Mouse (Mus musculus) bone marrow, adult 2 months (tissue): ENCODE data around the gene Patj. TPM values are rescaled to one million over a fixed set of nuclear protein-coding genes. Genes with fewer than 3 reads are reported as not detected.

ENCODE experiments used
- H3K27ac ChIP-seq: fragments of 200-500 bp; 2 replicates; pipeline ENCODE4 v1.5.1; 2012; ENCODE audit warnings: low read depth, mild to moderate bottlenecking, control low read depth, inconsistent platforms, low read length; ENCODE audit not compliant: control insufficient read depth, poor library complexity, insufficient read depth
- H3K4me1 ChIP-seq: fragments of 200-500 bp; 2 replicates; pipeline ENCODE4 v1.6.1; 2011; ENCODE audit warnings: low read length; ENCODE audit not compliant: control insufficient read depth, insufficient read depth
- H3K4me3 ChIP-seq: fragments of 200-500 bp; replicated peaks from 2 replicates; pipeline ENCODE3; 2011; ENCODE audit warnings: mild to moderate bottlenecking, low read depth, low read length, control low read depth; ENCODE audit not compliant: control insufficient read depth
- CTCF ChIP-seq: fragments of 200-500 bp; IDR thresholded peaks from 2 replicates; pipeline ENCODE4 v1.5.1; 2011; ENCODE audit warnings: low read length, control low read depth; ENCODE audit not compliant: control insufficient read depth, insufficient read depth
- POLR2A ChIP-seq: fragments of 200-500 bp; IDR thresholded peaks from 2 replicates; pipeline ENCODE4 v1.6.1; 2011; ENCODE audit warnings: low read depth, mild to moderate bottlenecking, control low read depth, low read length, borderline replicate concordance; ENCODE audit not compliant: control insufficient read depth
- WGBS: fragments of 180-500 bp; shearing (Covaris S2); methylation state at CpG from one replicate; pipeline ENCODE4 v1.1.7; 2018; 5-methylcytosine and 5-hydroxymethylcytosine counted together
- polyA plus RNA-seq: library from polyadenylated mRNA; stranded (reverse); fragments of >200 nt; gene quantifications from 2 replicates; pipeline ENCODE4 v1.2.4, GENCODE M21; 2011; ENCODE audit warnings: low replicate concordance; ENCODE audit not compliant: missing spikeins, insufficient read depth, insufficient read length

The Patj gene
- polyA plus RNA-seq, 1 experiment: 2.8 TPM

DNA sequence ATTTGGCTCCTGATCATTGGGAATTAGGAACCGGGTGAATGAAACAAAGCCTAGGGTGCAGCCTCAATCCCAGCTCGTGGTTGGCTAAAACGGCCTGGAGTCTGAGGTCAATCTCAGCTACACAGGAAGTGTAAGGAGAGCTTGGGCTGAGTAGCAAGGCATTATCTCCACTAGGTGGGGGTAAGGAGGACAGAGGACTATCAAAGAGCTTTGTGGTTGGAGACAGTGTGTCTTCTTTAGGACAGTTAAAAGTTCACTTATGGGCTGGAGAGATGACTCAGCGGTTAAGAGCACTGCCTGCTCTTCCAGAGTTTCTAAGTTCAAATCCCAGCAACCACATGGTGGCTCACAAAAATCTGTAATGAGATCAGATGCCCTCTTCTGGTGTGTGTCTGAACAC is 329.9 kb downstream of the Patj start:
- no peak overlapping the region for H3K4me3 ChIP-seq
- H3K4me1 ChIP-seq: no peaks in the 10 kb centered on the region; the same call in 1 of the 2 replicates
- no peak for TF ChIP-seq CTCF
- TF ChIP-seq POLR2A: no peak
- WGBS: 38% methylated on average over 4 of the region's 4 CpGs
- no peak overlapping the region for H3K27ac ChIP-seq

DNA sequence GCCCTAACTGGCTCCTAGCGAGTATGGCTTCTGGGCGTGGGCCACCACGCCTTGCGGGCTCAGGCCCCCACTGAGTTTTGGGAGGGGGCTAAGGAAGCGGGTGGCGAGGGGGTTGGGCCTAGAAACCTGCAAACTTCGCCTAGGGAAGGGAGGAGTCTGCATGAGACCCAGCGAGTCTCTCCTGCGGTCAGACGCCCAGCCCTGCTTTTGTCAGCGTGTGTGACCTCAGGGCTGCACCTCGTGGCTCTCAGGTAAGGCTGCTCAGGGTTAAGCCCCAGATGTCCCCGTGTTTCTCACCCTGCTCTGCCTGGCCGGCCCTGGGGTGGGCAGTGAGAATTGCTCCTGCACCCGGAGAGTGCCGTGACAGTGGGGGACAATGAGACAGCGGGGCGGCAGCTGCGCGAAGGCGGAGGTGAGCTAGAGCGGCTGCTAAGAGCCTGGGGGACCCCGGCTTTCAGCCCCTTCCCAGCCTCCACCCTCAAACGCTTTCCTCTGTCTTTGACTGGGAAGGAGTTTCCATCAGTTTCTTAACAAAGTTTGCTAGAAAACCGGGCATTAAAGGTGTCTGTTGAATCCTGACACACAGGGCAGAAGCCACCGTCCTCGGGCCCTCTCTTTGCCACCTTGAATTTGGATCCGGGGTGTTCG is 331.1 kb downstream of the Patj start, which contains the start of gene L1td1:
Gene L1td1 (plus strand): TSS at position 145 of the 648 bp plus-strand sequence.
- Histone ChIP-seq H3K4me3 (no peak within 1 kb of the TSS), H3K4me1 (no peaks in the 10 kb centered on the region; the same call in 1 of the 2 replicates), H3K27ac (no peak within 1 kb of the TSS)
- 5% methylated on average over 29 of the region's 29 CpGs for WGBS
- no peak for TF ChIP-seq CTCF
- no peak for TF ChIP-seq POLR2A

DNA sequence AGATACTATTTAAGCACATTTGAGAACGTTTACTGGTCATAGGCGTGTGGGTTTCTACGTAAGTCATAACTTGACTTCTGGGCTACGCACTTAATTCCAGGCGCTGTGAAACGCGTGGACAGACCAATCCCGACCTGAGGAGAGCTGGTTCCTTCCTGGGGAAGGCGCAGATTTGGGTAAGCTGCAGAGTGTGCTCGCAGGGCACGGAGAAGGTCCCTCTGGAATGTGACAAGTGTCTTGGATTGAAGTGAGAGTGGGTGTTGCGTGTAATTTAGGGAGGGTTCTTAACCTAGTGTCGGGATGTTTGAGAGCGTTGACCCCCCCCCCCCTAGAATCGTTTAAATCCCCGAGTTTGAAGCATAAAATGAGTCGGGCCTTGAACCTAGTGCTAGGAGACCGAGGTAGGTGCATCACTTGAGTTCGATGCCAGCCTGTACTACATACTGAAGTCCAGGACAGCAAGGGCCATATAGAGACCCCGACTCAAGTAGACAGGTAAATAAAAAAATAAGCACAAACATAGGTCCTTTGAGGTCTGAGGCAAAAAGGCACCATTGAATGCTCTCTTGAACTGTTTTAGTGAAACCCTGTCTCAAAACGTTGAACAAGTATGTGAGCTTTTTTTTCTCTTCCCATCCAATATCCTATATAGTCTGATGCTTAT is 331.8 kb downstream of the Patj start:
- TF ChIP-seq CTCF: no peak
- TF ChIP-seq POLR2A: no peak
- Histone ChIP-seq H3K27ac (no peak overlapping the region), H3K4me1 (no peaks in the 10 kb centered on the region; the same call in 1 of the 2 replicates), H3K4me3 (no peak overlapping the region)
- WGBS: 4% methylated on average over 21 of the region's 21 CpGs

DNA sequence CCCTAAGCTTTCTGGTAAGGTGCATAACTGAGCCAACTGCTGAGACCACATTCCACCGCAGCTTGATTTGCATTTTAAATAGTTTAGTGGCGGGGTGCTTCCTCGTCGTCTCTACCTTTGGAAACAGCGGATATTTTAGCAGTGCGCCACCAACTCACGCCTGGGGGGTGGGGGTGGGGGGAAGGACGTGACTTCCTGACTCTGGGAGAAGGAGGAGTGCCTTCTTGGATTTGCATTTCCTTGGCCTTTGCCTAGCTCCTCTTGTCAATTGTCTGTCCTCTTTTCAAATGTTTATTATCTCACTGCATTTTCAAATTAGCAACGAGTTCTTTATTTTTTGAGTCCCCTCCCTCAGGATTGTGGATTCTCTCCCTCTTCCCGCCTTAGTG is 332.4 kb downstream of the Patj start:
- 4% methylated on average over 10 of the region's 10 CpGs for WGBS
- no peaks in the 10 kb centered on the region; the same call in 1 of the 2 replicates for H3K4me1 ChIP-seq
- no peak overlapping the region for H3K27ac ChIP-seq
- H3K4me3 ChIP-seq: no peak overlapping the region
- no peak for TF ChIP-seq POLR2A
- no peak for TF ChIP-seq CTCF

DNA sequence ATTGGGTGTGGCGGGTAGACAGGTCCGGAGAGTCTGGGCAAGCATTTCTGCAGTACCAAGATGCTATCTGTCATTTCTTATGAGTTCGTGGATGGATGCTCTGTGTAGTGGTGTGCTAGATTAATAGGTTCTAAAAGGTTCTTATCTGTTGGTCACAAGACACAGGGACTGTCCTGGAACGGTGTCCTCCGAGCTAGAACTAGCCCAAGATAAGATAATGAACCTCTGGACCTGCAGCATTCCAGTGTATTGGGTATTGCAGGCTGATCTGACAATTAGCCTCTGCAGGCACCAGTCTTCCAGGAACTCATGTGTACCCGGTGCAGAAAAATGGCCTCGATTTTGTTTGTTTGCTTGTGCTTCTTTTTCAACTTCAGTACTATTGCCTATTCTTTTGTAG is 333.1 kb downstream of the Patj start:
- H3K4me3 ChIP-seq: no peak overlapping the region
- H3K4me1 ChIP-seq: no peaks in the 10 kb centered on the region; the same call in 1 of the 2 replicates
- 59% methylated on average over 7 of the region's 7 CpGs for WGBS
- no peak overlapping the region for H3K27ac ChIP-seq
- no peak for TF ChIP-seq CTCF
- TF ChIP-seq POLR2A: no peak

DNA sequence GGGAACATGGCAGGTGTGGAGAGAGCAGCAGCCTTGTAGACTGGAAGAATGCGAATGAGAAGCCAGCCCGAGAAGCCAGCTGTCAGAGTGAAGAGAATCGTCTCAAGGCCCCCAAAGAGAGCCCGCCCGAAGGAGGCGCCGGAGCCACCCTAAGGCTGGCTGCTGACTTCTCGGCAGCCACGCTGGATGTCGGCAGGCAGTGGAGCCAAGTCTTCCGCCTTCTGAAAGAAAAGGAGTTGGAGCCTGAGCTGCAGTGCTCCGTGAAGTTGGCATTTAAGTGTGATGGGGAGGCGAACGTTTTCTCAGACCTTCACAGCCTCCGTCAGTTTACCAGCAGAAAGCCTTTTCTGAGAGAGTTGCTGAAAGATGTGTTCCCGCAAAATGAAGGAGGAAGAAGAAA is 338.1 kb downstream of the Patj start:
- TF ChIP-seq POLR2A: no peak
- TF ChIP-seq CTCF: no peak
- H3K27ac ChIP-seq: no peak overlapping the region
- H3K4me3 ChIP-seq: no peak overlapping the region
- no peaks in the 10 kb centered on the region for H3K4me1 ChIP-seq
- 92% methylated on average over 16 of the region's 16 CpGs for WGBS

DNA sequence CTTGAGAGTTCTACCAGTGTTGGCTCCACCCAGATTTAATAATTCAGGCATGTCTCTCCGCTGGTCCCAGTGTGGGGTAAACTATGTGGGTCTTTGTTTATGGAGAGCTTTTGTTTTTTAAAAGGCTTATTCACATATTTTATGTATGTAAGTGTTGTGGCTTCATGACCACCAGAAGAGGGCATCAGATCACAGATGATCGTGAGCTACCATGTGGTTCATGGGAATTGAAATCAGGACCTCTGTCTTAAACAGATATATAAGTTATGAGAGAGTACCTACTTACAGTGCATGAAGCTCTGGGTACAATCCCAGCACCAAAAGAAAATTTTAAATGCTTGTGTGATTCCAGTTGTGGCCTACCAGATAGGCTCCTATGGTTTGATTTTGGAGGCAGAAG is 344.2 kb downstream of the Patj start:
- H3K27ac ChIP-seq: no peak overlapping the region
- TF ChIP-seq CTCF (no peak), POLR2A (no peak)
- no peaks in the 10 kb centered on the region for H3K4me1 ChIP-seq
- no peak overlapping the region for H3K4me3 ChIP-seq
- 35% methylated on average over 2 of the region's 2 CpGs for WGBS

DNA sequence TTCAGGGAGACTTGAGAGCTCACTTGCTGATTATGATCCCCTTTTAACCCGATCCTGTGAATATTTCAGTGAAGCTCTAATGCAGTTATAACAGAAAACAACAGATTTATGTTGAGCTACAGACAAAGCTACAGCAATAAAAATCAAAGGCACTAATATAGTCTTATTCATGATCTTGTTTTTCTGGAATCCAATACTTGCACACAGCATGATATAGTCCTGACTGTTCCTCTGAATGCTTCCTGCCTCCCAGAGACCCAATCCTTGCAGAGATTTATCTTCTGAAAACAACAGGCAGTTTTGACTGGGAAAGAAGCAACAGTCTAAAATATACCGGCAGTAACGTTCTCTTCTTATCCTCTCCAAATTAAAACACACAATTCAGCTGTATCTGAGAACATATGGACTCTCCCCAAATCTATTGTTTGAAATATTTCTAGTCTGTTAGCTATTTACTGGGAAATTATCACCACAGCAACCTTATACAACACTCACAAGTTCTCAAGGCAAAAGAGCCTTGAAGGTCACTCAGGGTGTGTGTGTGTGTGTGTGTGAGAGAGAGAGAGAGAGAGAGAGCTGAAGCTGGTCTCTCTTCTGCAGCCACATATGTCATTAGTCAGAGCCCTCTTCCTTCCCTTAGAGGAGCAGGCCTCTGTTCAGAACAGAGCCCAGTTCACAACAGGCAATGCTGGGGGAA is 347.8 kb downstream of the Patj start:
- 73% methylated on average over 3 of the region's 3 CpGs for WGBS
- no peak for TF ChIP-seq CTCF
- no peak for TF ChIP-seq POLR2A
- Histone ChIP-seq H3K27ac (no peak overlapping the region), H3K4me3 (no peak overlapping the region), H3K4me1 (no peaks in the 10 kb centered on the region)
